Mouse (Mus musculus): ENCODE measurements around the gene Pgap2.

The Pgap2 gene

GRCm38 (mm10) chr7:102266401-102267042 is 56.5 kb downstream of the Pgap2 start:
- no peak for DNase-seq (ENCODE audit: low spot score)

GRCm38 (mm10) chr7:102267113-102267579 is 57.1 kb downstream of the Pgap2 start:
- DNase-seq (ENCODE audit: low spot score) = peak; percentile 97

- DNase-seq (ENCODE audit: low spot score) = peak; percentile 60
These were observed 57.8 kb downstream of the Pgap2 start, which contains the start of gene Stim1 for GRCm38 (mm10) chr7:102267601-102268394. Gene Stim1 (plus strand): TSS chr7:102267806.

- DNase-seq (ENCODE audit: low spot score) = no peak
These were observed 58.4 kb downstream of the Pgap2 start for GRCm38 (mm10) chr7:102268395-102268748.

- DNase-seq (ENCODE audit: low spot score) = no peak
These were observed 62.5 kb downstream of the Pgap2 start for GRCm38 (mm10) chr7:102272422-102272948.

- no peak for DNase-seq (ENCODE audit: low spot score)
These were observed 71.4 kb downstream of the Pgap2 start for GRCm38 (mm10) chr7:102281403-102281802.

- DNase-seq (ENCODE audit: low spot score) = no peak
These were observed 72.3 kb downstream of the Pgap2 start for GRCm38 (mm10) chr7:102282261-102282660.

Data from retina, embryonic 14.5 days (tissue).